Mouse (Mus musculus): ENCODE measurements around the gene Cox5b. TPM values are rescaled to one million over a fixed set of nuclear protein-coding genes. Genes with fewer than 3 reads are reported as not detected.

Cox5b gene
- 516 and 630 TPM in 2 replicates for polyA plus RNA-seq (2012; rRNA removed; ENCODE audit: low replicate concordance)

GRCm38 (mm10) chr1:36691271-36692155 is at the start of gene Cox5b:
Cox5b (plus strand) TSS chr1:36691449.

GRCm38 (mm10) chr1:36682620-36683355 is 8.5 kb upstream of the Cox5b start, which contains the start of gene Fam178b:
Fam178b (minus strand) TSS chr1:36683183.

GRCm38 (mm10) chr1:36709854-36710280 is 18.6 kb downstream of the Cox5b start, which contains the start of gene 4933424G06Rik:
4933424G06Rik (plus strand) TSS chr1:36710149.

GRCm38 (mm10) chr1:36714311-36714710 is 23.1 kb downstream of the Cox5b start, which contains the start of gene Actr1b:
Actr1b (minus strand) TSS chr1:36714422.

Other genes with a start within 250 kb of the Cox5b start
- 17.5 and 32.1 TPM in 2 replicates for gene Lman2l, start 246.2 kb upstream of the Cox5b start, polyA plus RNA-seq (2012; rRNA removed; ENCODE audit: low replicate concordance)
- 6.1 and 6.6 TPM in 2 replicates for gene Cnnm4, start 219.8 kb upstream of the Cox5b start, polyA plus RNA-seq (2012; rRNA removed; ENCODE audit: low replicate concordance)
- gene Cnnm3, start 179.6 kb upstream of the Cox5b start, polyA plus RNA-seq (2012; rRNA removed; ENCODE audit: low replicate concordance) = 24.1 and 35.1 TPM in 2 replicates
- 17.8 and 417 TPM in 2 replicates for gene Ankrd23, start 154.6 kb upstream of the Cox5b start, polyA plus RNA-seq (2012; rRNA removed; ENCODE audit: low replicate concordance)
- not detected in 2 replicates for gene Gm42417, start 152.0 kb upstream of the Cox5b start, polyA plus RNA-seq (2012; rRNA removed; ENCODE audit: low replicate concordance)
- gene Ankrd39, start 144.0 kb upstream of the Cox5b start, polyA plus RNA-seq (2012; rRNA removed; ENCODE audit: low replicate concordance) = 20.2 and 34.2 TPM in 2 replicates
- gene Sema4c, start 133.1 kb upstream of the Cox5b start, polyA plus RNA-seq (2012; rRNA removed; ENCODE audit: low replicate concordance) = 23.4 and 25.9 TPM in 2 replicates
- gene Fam178b, start 8.3 kb upstream of the Cox5b start, polyA plus RNA-seq (2012; rRNA removed; ENCODE audit: low replicate concordance) = 6.9 and 11.8 TPM in 2 replicates
- gene 4933424G06Rik, start 18.7 kb downstream of the Cox5b start, polyA plus RNA-seq (2012; rRNA removed; ENCODE audit: low replicate concordance) = not detected in 2 replicates
- gene Actr1b, start 23.0 kb downstream of the Cox5b start, polyA plus RNA-seq (2012; rRNA removed; ENCODE audit: low replicate concordance) = 110 and 120 TPM in 2 replicates
- 16.9 and 59.2 TPM in 2 replicates for gene Zap70, start 70.3 kb downstream of the Cox5b start, polyA plus RNA-seq (2012; rRNA removed; ENCODE audit: low replicate concordance)

All from mammary gland, adult 2 months (tissue).